Mouse (Mus musculus) liver, postnatal 0 days (tissue): ENCODE results near the gene Chst15. TPM values are rescaled to one million over a fixed set of nuclear protein-coding genes. Genes with fewer than 3 reads are reported as not detected.

Source experiments
- ATAC-seq: fragments of 200-750 bp; cut with Nextera tagmentation; 2 replicates; pipeline ENCODE4 v1.8.0; 2017; ENCODE audit warnings: mild to moderate bottlenecking, moderate library complexity
- DNase-seq: peaks from one replicate; pipeline ENCODE4 v3.0.0-alpha.2; 2016
- H3K27ac ChIP-seq: fragments of 300-500 bp; sonication (generic); 2 replicates; pipeline ENCODE4 v1.5.1; 2014; ENCODE audit warnings: antibody characterized with exemption, moderate library complexity, mild to moderate bottlenecking, low read depth
- H3K27me3 ChIP-seq: fragments of 300-500 bp; sonication (generic); 2 replicates; pipeline ENCODE4 v1.6.1; 2014; ENCODE audit warnings: low read length, control low read depth, mixed read lengths; ENCODE audit not compliant: insufficient read depth
- H3K36me3 ChIP-seq: fragments of 300-500 bp; sonication (generic); replicated peaks from 2 replicates; pipeline ENCODE4 v1.6.1; 2014; ENCODE audit warnings: mild to moderate bottlenecking, control low read depth, low read length, moderate library complexity, mixed read lengths; ENCODE audit not compliant: insufficient read depth
- H3K4me1 ChIP-seq: fragments of 300-500 bp; sonication (generic); 2 replicates; pipeline ENCODE4 v1.6.1; 2014; ENCODE audit warnings: antibody characterized with exemption, mild to moderate bottlenecking, control low read depth; ENCODE audit not compliant: insufficient read depth
- H3K4me2 ChIP-seq: fragments of 300-500 bp; sonication (generic); 2 replicates; pipeline ENCODE4 v1.6.1; 2014; ENCODE audit warnings: low read depth, mild to moderate bottlenecking, low read length, moderate library complexity, mixed read lengths
- H3K4me3 ChIP-seq: fragments of 300-500 bp; sonication (generic); 2 replicates; pipeline ENCODE4 v1.5.1; 2014; ENCODE audit warnings: low read depth, low read length
- H3K9ac ChIP-seq: fragments of 300-500 bp; sonication (generic); replicated peaks from 2 replicates; pipeline ENCODE4 v1.6.1; 2014; ENCODE audit warnings: mild to moderate bottlenecking, moderate library complexity
- H3K9me3 ChIP-seq: fragments of 300-500 bp; sonication (generic); 2 replicates; pipeline ENCODE4 v1.6.1; 2016; ENCODE audit warnings: mild to moderate bottlenecking, control low read depth, low read length, mixed read lengths
- CTCF ChIP-seq: sonication (generic); IDR thresholded peaks from 2 replicates; pipeline ENCODE4 v1.5.1; 2016; ENCODE audit warnings: antibody characterized with exemption, low read depth
- EP300 ChIP-seq: IDR thresholded peaks from 2 replicates; pipeline ENCODE4 v1.6.1; 2016; ENCODE audit warnings: antibody characterized with exemption, low read depth, mild to moderate bottlenecking
- WGBS: fragments of 180-500 bp; shearing (Covaris S2); extraction: QIAGEN DNeasy Blood & Tissue Kit; methylation state at CpG from one replicate; pipeline ENCODE4 v1.1.7; 2014; ENCODE audit not compliant: insufficient replicate concordance; 5-methylcytosine and 5-hydroxymethylcytosine counted together
- polyA plus RNA-seq: library from polyadenylated mRNA; unstranded; fragments of >200 nt; fragmentation: Nextera tagmentation; extraction: Ambion mirVana; gene quantifications from 2 replicates; pipeline ENCODE4 v1.2.1, GENCODE M21; 2015

Chst15 gene
- polyA plus RNA-seq, 1 experiment from 2014 or later: 5.4 TPM

GRCm38 (mm10) chr7:132253078-132253477, 64.0 kb downstream of the Chst15 start:
- DNase-seq: no peak
- H3K4me2 ChIP-seq: no peak overlapping the region
- WGBS: 92% methylated on average over 4 of the region's 4 CpGs
- peaks cover 7% of the 10 kb centered on the region for H3K36me3 ChIP-seq
- no peak for TF ChIP-seq EP300
- TF ChIP-seq CTCF: no peak
- no peaks in the 10 kb centered on the region for H3K9me3 ChIP-seq
- no peaks in the 10 kb centered on the region for H3K4me1 ChIP-seq
- H3K27ac ChIP-seq: no peak overlapping the region
- no peaks in the 10 kb centered on the region for H3K27me3 ChIP-seq
- no peak overlapping the region for H3K9ac ChIP-seq
- no peak overlapping the region for H3K4me3 ChIP-seq
- ATAC-seq: no peak

DNA sequence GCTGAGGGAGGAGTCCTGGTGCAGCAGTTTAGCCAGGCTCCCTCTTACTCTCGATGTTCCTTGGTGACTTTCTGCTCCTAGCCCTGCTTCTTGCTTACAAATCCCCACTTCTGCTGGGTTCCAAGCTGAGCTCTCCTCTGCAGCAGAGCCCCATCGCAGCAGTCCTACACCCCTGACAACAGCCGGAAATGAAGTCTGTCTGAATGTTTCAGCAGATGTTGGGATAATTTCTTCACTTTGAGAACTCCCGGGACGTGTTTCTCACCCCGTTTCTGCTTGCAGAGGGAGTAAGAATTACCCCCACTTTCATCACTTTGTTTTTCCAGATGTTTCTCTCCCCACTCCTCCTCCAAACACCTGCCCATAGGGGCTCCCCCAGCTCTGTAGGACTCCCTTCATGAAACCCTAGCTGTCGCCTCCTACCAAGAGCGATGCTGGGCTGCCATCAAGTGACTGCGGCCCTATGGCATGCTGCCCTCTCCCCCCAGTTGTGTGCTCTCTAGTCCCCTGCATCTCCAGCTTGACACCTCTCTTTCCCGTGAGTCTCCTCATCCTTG, 67.4 kb downstream of the Chst15 start:
- DNase-seq (no peak), ATAC-seq (no peak)
- Histone ChIP-seq H3K27me3 (no peaks in the 10 kb centered on the region), H3K36me3 (peaks cover 4% of the 10 kb centered on the region; the same call in 1 of the 2 replicates), H3K4me3 (no peak overlapping the region), H3K4me2 (no peak overlapping the region), H3K27ac (no peak overlapping the region), H3K9me3 (no peaks in the 10 kb centered on the region), H3K9ac (no peak overlapping the region), H3K4me1 (no peaks in the 10 kb centered on the region)
- no peak for TF ChIP-seq EP300
- TF ChIP-seq CTCF: no peak
- 71% methylated on average over 10 of the region's 10 CpGs for WGBS

DNA sequence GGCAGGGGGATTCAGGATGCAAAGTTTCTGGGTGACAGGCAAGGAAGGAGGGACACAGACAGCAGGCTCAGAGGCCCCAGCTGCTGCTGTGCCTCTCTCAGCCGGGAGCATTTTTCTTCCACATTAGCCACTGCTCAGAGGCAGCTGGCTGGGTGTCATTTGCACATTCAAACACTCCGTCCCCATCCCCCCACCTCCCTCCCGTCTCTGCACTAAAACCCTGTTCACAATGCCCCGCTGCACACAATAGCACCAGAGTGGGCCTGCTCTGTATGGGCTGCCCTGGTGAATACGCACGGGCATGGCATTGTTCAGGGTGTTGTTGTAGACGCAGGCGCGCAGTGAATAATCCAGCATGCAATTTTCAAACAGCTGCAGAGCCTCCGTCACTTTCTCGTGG, 69.5 kb downstream of the Chst15 start:
- H3K27ac ChIP-seq: no peak overlapping the region
- TF ChIP-seq CTCF: no peak
- TF ChIP-seq EP300: no peak
- WGBS: 71% methylated on average over 11 of the region's 11 CpGs
- ATAC-seq (no peak), DNase-seq (no peak)
- H3K9ac ChIP-seq: no peak overlapping the region
- H3K4me3 ChIP-seq: no peak overlapping the region
- H3K27me3 ChIP-seq: no peaks in the 10 kb centered on the region
- H3K36me3 ChIP-seq: peaks cover 4% of the 10 kb centered on the region; the same call in 1 of the 2 replicates
- H3K4me1 ChIP-seq: 0 out of 2 replicates have a peak, but pooled peaks cover 3% of the 10 kb centered on the region
- no peak overlapping the region for H3K4me2 ChIP-seq
- H3K9me3 ChIP-seq: no peaks in the 10 kb centered on the region

GRCm38 (mm10) chr7:132247091-132247490, 69.9 kb downstream of the Chst15 start:
- Histone ChIP-seq H3K4me1 (0 out of 2 replicates have a peak, but pooled peaks cover 3% of the 10 kb centered on the region), H3K27ac (no peak overlapping the region), H3K36me3 (peaks cover 4% of the 10 kb centered on the region; the same call in 1 of the 2 replicates), H3K9ac (no peak overlapping the region), H3K9me3 (no peaks in the 10 kb centered on the region), H3K4me3 (no peak overlapping the region), H3K4me2 (no peak overlapping the region), H3K27me3 (no peaks in the 10 kb centered on the region)
- no peak for ATAC-seq
- TF ChIP-seq EP300: no peak
- no peak for TF ChIP-seq CTCF
- 88% methylated on average over 5 of the region's 5 CpGs for WGBS
- no peak for DNase-seq

DNA sequence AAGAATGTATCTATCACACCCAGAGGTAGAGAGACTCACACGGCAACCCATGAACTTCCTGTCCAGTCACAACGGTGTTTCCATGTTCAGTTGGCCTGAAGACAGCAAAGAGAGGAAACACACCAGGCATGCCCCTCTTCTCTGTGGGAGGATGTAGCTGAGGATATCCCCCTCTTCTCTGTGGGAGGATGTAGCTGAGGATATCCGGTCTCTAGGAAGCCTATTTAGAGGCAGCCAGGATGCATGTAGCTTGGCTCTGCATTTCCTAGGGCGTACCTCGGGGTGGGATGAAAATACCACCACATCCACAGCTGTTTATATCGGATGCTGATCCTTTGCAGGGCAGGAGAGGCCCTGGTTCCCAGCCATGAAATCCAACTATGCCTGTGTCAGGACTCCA, 71.3 kb downstream of the Chst15 start:
- no peak overlapping the region for H3K4me2 ChIP-seq
- H3K4me1 ChIP-seq: 0 out of 2 replicates have a peak, but pooled peaks cover 3% of the 10 kb centered on the region
- ATAC-seq (no peak), DNase-seq (no peak)
- TF ChIP-seq EP300 (no peak; the same call in 1 of the 2 replicates), CTCF (no peak)
- H3K4me3 ChIP-seq: no peak overlapping the region
- no peaks in the 10 kb centered on the region for H3K9me3 ChIP-seq
- 76% methylated on average over 6 of the region's 6 CpGs for WGBS
- no peaks in the 10 kb centered on the region for H3K27me3 ChIP-seq
- no peak overlapping the region for H3K27ac ChIP-seq
- peaks cover 5% of the 10 kb centered on the region; the same call in 1 of the 2 replicates for H3K36me3 ChIP-seq
- no peak overlapping the region for H3K9ac ChIP-seq

GRCm38 (mm10) chr7:132244637-132245036, 72.4 kb downstream of the Chst15 start:
- Histone ChIP-seq H3K27me3 (no peaks in the 10 kb centered on the region), H3K4me2 (no peak overlapping the region), H3K27ac (no peak overlapping the region), H3K9me3 (no peaks in the 10 kb centered on the region), H3K36me3 (peaks cover 6% of the 10 kb centered on the region; the same call in 1 of the 2 replicates), H3K9ac (no peak overlapping the region), H3K4me3 (no peak overlapping the region), H3K4me1 (0 out of 2 replicates have a peak, but pooled peaks cover 3% of the 10 kb centered on the region)
- DNase-seq (no peak), ATAC-seq (no peak)
- 85% methylated on average over 14 of the region's 14 CpGs for WGBS
- TF ChIP-seq CTCF (no peak), EP300 (no peak)
